Mouse (Mus musculus) midbrain, embryonic 12.5 days (tissue): ENCODE data around the gene Exoc6. TPM values are rescaled to one million over a fixed set of nuclear protein-coding genes. Genes with fewer than 3 reads are reported as not detected.

Experiments
- ATAC-seq: fragments of 200-750 bp; cut with Nextera tagmentation; 2 replicates; pipeline ENCODE4 v1.8.0; 2017; ENCODE audit warnings: low read depth, moderate TSS enrichment, moderate library complexity; ENCODE audit not compliant: low FRiP score
- H3K27ac ChIP-seq: fragments of 300-500 bp; sonication (generic); replicated peaks from 2 replicates; pipeline ENCODE4 v1.5.1; 2016; ENCODE audit warnings: mild to moderate bottlenecking
- H3K27me3 ChIP-seq: fragments of 300-500 bp; sonication (generic); 2 replicates; pipeline ENCODE4 v1.6.1; 2016; ENCODE audit warnings: mild to moderate bottlenecking
- H3K36me3 ChIP-seq: fragments of 300-500 bp; sonication (generic); 2 replicates; pipeline ENCODE4 v1.6.1; 2016
- H3K4me1 ChIP-seq: fragments of 300-500 bp; sonication (generic); 2 replicates; pipeline ENCODE4 v1.6.1; 2016
- H3K4me2 ChIP-seq: fragments of 300-500 bp; sonication (generic); replicated peaks from 2 replicates; pipeline ENCODE4 v1.6.1; 2016; ENCODE audit warnings: mild to moderate bottlenecking, moderate library complexity
- H3K4me3 ChIP-seq: fragments of 300-500 bp; sonication (generic); 2 replicates; pipeline ENCODE4 v1.5.1; 2016; ENCODE audit warnings: mild to moderate bottlenecking
- H3K9ac ChIP-seq: fragments of 300-500 bp; sonication (generic); replicated peaks from 2 replicates; pipeline ENCODE4 v1.6.1; 2016; ENCODE audit warnings: mild to moderate bottlenecking, moderate library complexity
- H3K9me3 ChIP-seq: fragments of 300-500 bp; sonication (generic); 2 replicates; pipeline ENCODE4 v1.6.1; 2016; ENCODE audit warnings: mild to moderate bottlenecking
- WGBS: fragments of 180-500 bp; shearing (Covaris S2); methylation state at CpG from one replicate; pipeline ENCODE4 v1.1.7; 2016; 5-methylcytosine and 5-hydroxymethylcytosine counted together
- polyA plus RNA-seq: library from polyadenylated mRNA; unstranded; fragments of >200 nt; fragmentation: Nextera tagmentation; extraction: Ambion mirVana; gene quantifications from 2 replicates; pipeline ENCODE4 v1.2.1, GENCODE M21; 2016

Exoc6 gene
- polyA plus RNA-seq, 1 experiment from 2014 or later = 8.7 TPM

GRCm38 (mm10) chr19:37726585-37726984 is 176.4 kb downstream of the Exoc6 start:
- Histone ChIP-seq H3K27ac (no peak overlapping the region), H3K4me3 (no peak overlapping the region), H3K4me2 (no peak overlapping the region), H3K4me1 (no peaks in the 10 kb centered on the region), H3K36me3 (no peaks in the 10 kb centered on the region), H3K27me3 (no peaks in the 10 kb centered on the region), H3K9me3 (no peaks in the 10 kb centered on the region), H3K9ac (no peak overlapping the region)
- no peak for ATAC-seq
- 93% methylated on average over 7 of the region's 7 CpGs for WGBS

- ATAC-seq = no peak
- H3K27ac ChIP-seq = no peak overlapping the region
- H3K4me1 ChIP-seq = no peaks in the 10 kb centered on the region
- H3K9ac ChIP-seq = no peak overlapping the region
- no peaks in the 10 kb centered on the region for H3K36me3 ChIP-seq
- no peaks in the 10 kb centered on the region for H3K9me3 ChIP-seq
- no peak overlapping the region for H3K4me3 ChIP-seq
- WGBS = 97% methylated on average over 2 of the region's 2 CpGs
- H3K4me2 ChIP-seq = no peak overlapping the region
- H3K27me3 ChIP-seq = no peaks in the 10 kb centered on the region
Measured at GRCm38 (mm10) chr19:37727366-37727765, 177.1 kb downstream of the Exoc6 start.

Other genes with a start within 250 kb of the Exoc6 start
- gene Ide, start 212.6 kb upstream of the Exoc6 start, polyA plus RNA-seq = 48.7 and 52.0 TPM in 2 replicates
- gene Kif11, start 174.0 kb upstream of the Exoc6 start, polyA plus RNA-seq = 78.1 and 79.3 TPM in 2 replicates
- gene Hhex, start 115.6 kb upstream of the Exoc6 start, polyA plus RNA-seq = 6.5 and 7.8 TPM in 2 replicates
- gene Cyp26c1, start 135.2 kb downstream of the Exoc6 start, polyA plus RNA-seq = not detected in 2 replicates
- 0.19 and 0.46 TPM in 2 replicates for gene Cyp26a1, start 147.4 kb downstream of the Exoc6 start, polyA plus RNA-seq